Mouse (Mus musculus): ENCODE measurements around the gene H2afy.

GRCm38 (mm10) chr13:56088602-56089001 lies 47.6 kb downstream of the H2afy start:
- TF ChIP-seq CTCF (IDR thresholded peaks at IDR 0.05; ENCODE audit: low read depth) (no peak), EP300 (IDR thresholded peaks at IDR 0.05; ENCODE audit: low read depth) (no peak)
